Mouse (Mus musculus): ENCODE measurements around the gene Tnp2.
A peak's percentile ranks its signal among the peaks of the same experiment; 100 is the strongest.

Tnp2 gene

DNA sequence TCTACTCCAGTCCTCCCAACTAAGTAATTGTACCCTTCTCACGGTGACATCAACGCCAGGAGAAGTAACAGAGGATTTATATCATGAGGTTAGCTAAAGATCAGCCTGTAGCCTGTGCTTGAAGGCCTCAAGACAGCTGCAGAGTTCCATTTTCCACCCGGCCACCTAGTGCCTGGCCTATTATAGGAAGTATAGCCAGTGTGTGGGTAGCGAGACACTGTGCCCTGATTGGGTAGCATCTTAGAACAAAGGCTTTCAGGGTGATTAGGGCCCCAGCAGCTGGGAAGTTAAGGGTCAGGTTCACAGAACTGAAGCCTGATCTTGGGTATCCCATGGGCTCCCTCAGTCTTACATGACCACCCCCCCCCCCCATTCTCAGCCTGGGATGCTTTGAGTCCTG is 406 bp upstream of the Tnp2 start:
- DNase-seq (ENCODE audit: low spot score in 2 of 2) = no peak

DNA sequence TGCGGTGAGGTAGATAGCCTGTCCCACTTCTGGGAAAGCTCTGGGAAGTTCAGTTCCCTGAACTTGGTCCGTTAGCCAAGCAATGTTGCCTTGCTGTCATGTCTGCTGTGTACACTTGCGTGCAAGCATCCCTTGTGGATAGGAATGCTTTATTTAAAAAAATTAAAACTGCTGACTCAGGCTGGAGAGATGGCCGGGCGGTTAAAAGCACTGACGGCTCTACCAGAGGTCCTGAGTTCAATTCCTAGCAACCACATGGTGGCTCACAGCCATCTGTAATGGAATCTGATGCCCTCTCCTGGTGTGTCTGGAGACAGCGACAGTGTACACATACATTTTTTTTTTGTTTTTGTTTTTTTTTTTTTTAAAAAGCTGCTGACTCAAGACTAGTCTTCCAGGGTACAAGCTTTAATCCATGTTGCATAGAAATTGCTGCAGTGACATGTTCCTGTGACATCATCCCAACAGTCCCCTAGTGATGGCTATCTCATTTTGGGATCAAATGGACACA is 857 bp downstream of the Tnp2 start:
- DNase-seq (ENCODE audit: low spot score in 2 of 2) = no peak

DNA sequence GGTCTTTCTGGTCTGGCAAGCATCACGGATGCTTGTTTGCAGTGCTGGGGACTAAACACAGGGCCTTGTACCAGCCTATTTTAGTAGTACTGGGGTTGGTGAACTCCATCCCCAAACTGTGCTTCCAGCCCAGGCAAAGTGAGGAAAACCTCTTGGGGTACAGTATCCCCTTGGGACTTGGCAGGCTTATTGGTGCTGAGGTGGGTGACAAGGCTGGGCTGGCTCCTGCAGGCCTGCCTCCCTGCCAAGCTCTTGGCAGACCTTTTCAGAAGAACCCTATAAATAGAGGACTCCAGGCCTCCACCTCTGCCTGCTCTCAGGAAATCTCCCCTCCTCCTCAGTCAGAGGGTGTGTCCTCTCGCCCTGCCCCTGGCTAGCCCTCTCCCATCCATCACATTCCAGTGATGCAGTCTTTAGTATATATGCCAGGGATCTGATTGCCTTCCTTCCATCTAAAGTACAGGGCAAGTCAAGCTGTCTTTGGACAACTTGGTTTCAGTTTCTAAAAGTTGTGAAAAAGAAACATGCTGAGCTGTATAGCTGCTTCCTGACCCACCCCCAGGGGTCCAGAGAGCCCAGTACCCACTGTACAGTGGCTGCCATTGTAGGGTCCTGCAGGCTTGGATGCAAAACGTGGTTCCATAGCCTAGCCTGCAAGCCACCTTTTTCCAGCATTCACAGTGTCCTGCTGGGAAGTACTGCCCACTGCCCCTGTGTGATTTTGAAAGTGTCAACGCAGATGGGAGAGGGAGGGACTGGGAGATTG is 1.5 kb downstream of the Tnp2 start:
- no peak for DNase-seq (ENCODE audit: low spot score in 2 of 2)

DNA sequence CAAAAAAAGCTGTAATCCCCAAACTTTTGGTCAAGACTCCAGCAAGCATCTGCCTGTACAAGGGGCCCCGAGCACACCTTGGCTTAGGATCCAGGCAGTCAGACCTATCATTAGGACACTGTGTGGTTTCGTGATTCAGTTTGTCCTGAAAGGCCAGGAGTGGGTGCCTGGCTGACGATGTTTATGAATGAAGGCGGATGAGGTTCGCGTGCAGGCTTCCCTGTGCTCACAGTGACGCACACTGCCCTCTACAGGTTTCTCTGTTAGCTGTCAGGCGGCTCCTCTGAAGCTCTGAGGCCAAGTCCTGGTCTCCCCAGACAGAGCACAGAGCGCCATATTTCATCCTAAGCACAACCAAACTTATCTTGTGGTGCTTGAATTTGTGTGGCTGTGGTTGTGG is 2.2 kb downstream of the Tnp2 start:
- peak; percentile 42 to 84 for DNase-seq (ENCODE audit: low spot score in 2 of 2)

DNA sequence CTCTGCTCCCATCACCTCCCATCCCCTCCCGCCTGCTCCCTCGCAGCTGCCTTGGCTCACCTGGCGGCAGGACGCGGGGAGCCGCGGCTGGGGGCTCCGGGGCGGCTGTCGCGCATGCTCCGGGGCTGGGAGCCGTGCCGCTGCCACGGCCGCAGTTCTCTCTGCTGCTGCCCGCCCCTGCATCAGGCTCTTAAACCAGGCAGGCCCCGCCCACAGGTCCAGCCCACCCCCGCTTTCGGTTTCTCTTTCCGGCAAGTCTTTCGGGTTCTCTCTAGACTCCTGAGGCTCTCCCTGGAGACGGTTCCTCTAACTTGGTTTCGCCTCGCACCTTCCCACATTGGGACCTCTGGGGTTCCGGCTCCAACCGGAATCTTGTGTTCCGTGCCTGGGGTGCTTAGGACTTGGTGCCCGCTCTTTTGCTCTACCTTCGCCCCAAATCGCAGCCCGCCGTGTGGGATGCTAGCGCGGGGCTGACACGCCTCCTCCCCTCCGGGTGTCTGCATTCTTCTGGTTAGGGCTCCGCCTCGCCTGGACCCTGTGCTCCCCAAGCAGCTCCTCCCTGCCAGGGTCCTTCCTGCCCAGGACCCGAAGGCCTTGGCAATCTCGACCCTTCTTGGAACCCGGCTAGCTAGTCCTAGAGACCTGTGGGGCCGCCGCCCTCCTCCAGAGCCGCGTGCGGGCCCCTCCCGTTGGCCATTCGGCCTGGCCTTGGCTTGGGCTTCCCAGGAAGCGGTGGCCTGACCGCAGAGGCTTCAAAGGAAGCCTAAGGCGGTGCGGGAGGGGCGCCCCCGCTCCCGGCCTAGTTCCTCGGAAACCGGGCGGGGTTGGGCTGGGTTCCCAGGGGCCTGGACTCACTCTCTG is 2.9 kb downstream of the Tnp2 start, which contains the start of gene Socs1:
Gene Socs1 (minus strand): TSS at position 166 of the 861 bp plus-strand sequence.
- DNase-seq (ENCODE audit: low spot score in 2 of 2) = peak; percentile 37 to 78

DNA sequence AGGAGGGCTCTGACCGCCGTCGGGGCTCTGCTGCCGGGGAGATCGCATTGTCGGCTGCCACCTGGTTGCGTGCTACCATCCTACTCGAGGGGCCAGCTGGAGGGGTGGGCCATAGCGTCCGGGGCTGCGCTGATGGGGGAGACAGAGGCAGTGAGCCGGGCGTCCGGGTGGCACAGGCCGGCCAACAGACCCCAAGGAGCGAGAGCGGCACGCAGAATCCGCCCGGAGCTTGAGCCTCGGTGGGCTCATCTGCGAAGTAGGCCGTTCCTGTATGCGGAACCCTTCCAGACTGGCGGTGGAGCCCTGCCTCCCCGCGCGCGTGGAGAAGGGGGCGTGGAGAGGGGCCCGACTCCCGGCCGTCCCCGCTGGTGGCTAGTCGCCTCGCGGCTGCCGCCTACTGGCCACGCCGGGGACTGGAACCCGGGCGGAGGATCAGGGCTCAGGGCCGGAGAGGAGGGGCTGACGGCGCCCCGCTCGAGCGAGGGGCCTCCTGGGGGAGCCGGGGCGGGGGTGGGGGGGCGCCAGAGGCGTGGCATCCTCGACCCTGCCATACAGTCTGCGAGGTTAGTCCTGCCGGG is 3.6 kb downstream of the Tnp2 start:
- peak; percentile 40 to 81 for DNase-seq (ENCODE audit: low spot score in 2 of 2)

DNA sequence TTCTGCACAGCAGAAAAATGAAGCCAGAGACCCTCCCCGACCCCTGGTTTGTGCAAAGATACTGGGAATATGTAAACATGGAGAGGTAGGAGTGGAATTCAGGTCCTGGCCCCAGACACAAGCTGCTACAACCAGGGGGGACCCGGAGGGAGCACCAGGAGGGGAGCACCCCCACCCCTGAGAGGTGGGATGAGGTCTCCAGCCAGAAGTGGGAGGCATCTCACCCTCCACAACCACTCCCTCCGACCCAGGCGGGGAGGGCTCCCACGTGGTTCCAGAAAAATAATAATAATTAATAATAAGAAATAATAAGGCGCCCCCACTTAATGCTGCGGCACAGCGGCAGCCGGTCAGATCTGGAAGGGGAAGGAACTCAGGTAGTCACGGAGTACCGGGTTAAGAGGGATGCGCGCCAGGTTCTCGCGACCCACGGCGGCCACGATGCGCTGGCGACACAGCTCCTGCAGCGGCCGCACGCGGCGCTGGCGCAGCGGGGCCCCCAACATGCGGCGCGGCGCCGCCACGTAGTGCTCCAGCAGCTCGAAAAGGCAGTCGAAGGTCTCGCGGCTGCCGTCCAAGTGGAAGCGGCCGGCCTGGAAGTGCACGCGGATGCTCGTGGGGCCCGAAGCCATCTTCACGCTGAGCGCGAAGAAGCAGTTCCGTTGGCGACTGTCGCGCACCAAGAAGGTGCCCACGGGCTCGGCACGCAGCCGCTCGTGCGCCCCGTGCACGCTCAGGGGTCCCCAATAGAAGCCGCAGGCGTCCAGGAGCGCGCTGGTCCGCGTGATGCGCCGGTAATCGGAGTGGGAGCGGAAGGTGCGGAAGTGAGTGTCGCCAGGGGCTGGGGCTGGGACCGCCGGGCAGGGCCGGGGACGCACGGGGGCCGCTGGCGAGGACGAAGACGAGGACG is 4.3 kb downstream of the Tnp2 start:
- no peak for DNase-seq (ENCODE audit: low spot score in 2 of 2)

DNA sequence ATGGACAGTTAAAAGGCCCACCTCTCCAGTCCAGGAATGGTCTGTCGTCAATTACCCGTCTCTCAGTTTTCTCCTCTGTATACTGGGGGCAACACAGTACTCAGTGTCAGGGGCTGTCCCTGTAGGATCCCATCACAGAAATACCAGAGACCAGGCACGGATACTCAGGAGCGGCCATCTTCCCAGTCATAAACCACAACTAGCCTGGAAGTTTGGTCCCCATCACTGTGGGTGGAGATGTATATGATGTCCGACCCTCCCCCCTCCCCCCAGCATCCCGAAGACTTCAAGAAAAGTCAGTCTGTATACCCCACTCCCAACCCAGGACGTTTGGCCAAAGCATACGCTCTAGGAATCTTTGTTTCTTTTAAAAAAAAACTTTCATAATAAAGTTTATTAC is 5.0 kb downstream of the Tnp2 start:
- no peak for DNase-seq (ENCODE audit: low spot score in 2 of 2)

DNA sequence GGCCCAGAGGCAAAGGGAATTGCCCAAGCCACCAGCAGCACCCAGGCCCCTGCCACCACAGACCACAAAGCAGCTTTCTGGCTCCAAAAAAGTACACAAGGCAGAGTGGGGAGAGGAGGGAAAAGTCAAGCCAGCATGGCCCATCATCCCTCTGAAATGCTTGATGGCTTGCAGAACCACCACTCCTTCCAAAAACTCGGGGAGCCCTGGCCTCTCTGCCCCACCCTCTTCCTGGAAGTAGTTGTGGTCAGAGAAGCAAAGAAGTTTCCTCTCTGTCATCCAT is 5.4 kb downstream of the Tnp2 start:
- DNase-seq (ENCODE audit: low spot score in 2 of 2) = no peak

DNA sequence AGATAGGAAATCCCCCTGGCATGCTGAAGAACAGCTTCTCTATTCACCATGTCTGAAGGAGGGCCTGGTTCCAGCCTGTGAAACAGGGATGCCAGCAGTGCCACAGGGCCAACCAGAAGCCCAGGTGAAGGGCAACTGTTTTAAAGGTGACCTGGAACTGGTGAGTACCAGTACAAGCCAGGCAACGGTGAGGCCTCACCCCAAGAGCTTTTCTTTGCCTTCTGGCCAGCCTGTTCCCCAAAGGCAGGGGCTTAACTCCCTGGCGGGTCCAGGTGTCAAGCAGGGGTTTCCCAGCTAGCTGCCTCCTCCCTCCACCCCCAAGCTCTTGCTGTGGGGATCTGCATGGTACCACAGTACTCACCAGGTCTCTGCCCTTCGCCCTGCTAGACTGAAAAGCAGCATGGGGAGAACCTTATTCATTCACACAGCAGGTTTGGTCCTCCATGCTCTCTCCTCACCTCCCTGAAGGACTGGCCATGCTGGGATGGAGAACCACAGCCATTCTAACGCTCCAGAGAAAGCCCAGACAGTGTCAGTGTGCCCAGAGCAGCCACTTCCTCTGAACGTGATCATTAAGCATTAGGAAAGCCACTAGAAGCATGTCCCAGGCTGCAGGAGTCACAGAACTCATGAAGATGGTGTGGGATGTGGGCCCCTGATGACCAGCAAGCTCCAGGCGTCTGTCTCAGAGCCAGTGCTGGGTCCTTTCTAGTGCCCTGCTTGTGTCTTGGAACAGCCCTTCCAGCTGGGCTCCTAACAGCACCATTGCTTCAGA is 5.9 kb downstream of the Tnp2 start:
- DNase-seq (ENCODE audit: low spot score in 2 of 2) = no peak

DNA sequence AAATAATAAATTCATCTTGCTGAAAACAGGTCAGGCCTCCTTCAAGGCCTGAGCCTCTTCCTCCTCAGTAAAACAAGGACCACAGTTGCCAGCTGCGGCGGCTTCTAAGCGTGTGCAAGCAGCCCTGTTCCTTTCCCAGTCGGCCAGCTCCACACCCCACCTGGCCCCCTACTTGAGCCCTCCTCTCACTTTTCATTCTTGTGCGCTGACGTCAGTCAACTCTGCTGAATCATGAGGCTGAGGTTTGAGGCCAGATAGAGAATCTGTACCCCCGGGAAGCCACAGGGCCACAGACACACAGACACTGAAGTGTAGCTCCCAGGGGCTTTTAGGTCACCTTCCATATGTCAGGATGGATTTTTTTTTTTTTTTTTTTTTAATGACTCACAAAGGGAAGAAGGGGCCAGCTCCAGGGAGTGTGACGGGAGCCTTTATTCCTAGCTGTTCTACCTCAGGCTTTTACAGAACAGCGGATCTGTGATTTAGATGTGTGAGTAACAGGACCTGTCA is 6.5 kb downstream of the Tnp2 start:
- no peak for DNase-seq (ENCODE audit: low spot score in 2 of 2)

DNA sequence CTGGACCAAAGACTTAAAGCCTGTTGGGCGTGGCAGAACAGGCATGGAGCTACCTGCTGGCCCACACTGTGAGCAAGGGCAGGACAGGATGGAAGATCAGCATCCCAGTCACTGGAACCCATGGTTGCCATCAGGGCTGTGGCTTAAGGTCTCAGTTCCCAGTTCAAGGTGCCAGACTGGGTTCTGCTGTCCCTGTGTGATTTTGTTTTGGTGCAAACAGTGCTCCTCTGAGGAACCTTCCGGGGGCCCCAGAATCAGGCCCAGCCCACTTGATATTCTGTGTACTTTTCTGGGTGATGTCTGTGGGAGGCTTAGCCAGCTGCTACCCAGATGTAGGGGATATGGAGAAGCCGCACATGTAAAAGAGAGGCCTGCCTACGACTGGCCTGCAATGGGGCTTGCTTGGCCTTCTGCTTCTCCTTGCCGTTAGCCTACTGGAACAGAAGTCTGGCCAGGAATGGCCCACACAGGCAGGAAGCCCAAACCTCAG is 7.8 kb downstream of the Tnp2 start:
- no peak for DNase-seq (ENCODE audit: low spot score in 2 of 2)

DNA sequence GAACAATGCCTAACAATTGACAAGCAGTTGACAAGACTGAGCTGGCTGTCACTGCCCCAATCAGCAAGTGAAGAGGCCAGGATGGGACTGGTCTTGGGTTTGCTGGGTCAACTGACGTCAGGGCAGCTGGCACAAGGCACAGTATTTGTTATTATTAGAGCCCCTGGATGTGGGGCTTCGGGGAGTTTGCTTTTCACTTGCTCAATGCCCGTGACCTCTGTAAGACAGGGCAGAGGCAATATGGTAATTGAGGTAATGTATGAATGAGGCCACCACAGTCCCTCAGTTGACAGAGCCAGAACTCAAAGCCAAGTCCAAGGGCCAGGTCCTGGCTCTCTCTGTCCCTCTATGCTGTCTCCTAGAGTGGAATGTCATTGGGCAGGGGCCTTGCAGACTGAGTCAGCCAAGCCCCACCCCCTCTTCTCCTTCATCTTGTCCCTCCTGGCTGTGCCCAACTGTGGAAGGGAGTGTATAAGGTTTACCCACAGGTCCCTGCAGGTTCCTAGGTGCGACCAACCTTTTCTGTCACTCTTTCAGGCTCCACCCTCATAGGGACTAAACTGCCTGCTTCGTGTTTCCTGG is 10.8 kb downstream of the Tnp2 start:
- DNase-seq (ENCODE audit: low spot score in 2 of 2) = no peak

DNA sequence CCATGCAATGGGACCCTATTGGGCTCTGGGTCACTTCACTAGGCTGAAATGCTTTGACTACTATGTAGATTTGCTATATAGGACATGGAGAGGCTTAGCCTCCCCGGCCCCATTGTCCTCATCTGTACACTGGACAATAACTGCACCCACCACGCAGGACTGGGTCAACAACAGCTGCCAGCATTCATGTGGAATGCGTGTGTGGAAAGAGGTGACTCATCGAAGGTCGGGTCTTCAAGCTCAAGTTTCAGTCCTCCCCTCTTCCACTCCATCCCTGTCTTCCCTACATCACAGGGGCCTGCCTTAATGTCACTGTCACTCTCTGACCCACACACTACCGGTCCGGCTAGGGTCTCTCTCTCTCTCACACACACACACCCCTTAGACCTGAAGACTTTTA is 12.1 kb downstream of the Tnp2 start:
- DNase-seq (ENCODE audit: low spot score in 2 of 2) = no peak

DNA sequence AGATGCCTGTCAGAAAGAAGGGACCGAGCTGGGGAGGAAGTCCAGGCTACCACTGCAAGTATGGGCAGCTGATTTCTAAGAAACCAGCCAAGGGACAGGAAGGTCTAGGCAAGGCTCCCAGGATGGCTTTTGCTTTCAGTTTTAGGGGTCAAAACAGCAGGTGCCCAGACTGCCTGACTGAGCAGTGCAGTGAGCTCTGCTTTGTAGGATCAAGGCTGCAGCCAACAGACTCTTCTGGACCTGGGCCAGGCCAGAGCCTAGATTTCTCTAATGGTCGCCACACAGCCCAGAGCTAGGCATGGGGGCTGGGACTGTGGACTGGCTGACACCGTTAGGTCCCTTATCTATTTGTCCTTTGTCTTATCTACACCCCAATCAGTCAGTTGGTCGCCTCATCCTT is 13.7 kb downstream of the Tnp2 start:
- DNase-seq (ENCODE audit: low spot score in 2 of 2) = no peak

DNA sequence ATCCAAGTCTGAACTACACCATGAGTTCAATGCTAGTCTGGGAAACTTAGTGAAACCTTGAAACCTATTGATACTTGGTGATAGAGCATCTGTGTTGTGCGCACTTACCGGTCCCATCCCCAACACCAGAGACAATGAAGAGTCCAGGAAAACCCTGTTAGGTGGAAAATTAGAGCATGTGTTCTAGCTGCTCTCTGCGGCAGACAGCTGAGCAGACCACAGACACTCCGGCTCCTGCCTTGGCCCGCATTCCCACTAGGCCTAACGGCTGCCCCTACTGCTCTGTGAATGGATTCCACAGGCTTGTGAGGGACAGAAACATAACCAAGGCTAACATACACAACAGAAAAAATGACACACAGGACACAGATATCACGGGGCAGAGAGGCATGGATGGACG is 14.9 kb downstream of the Tnp2 start:
- no peak for DNase-seq (ENCODE audit: low spot score in 2 of 2)

DNA sequence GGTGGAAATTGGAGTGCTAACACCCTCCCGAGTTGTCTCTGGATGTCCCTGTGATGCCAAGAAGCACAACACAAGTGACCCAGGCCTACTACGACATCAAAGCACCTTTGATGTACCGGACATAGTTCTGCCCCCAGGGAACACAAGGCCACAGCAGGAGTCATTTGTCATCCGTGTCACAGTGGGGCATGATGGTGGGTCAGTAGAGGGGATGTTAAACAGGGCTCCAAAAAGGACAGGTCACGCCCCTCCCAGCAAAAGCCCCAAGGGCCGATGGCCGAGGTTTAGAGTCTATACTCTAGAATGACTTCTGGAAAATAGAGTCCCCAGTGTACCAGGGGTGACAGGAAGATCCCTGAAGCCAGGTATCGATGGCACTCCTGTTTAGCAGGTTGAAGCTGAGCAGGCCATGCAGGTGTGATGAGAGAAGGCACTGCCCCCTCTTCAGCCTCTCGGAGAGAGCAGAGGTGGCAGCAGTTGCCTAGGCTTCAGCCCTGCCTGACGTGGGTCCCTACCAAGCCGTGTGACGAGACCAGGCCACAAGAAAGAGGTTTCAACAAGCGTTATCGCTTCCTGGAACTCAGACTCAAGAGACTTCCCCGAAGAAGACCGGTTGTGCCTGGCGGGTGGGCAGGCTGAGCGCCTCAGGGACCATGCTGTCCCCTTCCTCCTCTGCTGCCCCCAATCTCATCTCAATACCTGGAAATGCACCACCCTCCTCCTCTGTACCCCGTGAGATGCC is 16.5 kb downstream of the Tnp2 start:
- DNase-seq (ENCODE audit: low spot score in 2 of 2) = no peak

DNA sequence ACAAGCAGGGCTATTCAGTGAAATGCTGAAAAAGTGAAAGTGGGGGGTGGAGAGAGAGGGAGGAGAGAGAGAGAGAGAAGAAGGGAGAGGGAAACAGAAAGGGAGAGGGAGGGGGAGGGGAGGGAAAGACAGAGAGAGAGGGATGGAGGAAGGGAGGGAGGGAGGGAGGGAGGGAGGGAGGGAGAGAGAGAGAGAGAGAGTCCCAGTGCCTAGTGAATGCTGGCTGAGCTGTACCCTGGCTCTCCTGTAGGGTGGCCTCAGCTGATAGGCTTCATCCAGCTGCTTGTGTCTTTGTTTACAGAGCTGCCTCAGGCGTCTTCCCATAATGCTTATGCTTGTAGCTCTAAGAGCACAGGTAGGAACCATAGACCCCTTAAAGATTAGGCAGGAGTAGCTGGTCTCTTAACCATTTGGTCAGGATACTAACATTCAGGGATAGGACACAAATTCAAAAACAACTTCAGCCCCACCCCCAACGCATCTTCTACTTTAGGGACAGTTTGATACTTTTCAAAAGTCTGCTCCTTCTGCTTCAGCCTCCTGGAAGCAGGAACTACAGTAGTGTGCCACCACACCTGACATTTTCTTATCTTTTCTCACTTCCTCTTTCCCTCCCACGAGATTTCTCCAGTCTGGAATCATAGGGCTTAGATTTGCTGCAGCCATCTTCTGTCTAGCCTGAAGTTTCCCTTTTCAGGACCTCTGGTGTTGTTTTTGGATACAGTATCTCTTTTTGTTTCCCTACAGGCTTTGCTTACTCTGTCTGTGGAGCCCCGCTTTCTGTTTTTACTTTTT is 17.7 kb downstream of the Tnp2 start:
- DNase-seq (ENCODE audit: low spot score in 2 of 2) = no peak

DNA sequence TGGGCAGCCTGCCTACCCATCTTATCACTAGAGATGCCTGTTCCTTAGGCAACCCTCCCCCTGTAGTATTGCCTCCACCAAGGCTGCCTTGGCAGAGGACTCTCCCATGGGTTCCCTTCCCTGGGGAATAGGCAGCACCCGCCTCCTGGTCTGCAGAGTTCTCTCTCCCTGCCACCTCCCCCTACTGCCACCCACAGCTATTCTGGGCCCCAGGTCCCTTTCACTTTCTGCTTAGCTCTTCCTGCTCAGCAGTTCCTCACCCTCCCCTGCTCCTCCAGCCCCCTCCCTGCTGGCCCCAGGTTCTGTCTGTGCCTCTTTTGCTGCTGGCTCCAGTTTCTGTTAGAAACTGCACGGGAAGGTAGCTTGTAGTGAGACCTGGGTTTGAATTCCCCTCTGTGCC is 18.8 kb downstream of the Tnp2 start:
- DNase-seq (ENCODE audit: low spot score in 2 of 2) = peak in 1 of 2 experiments; percentile 39

Data from left cerebral cortex, adult 9 months (tissue).